Mouse (Mus musculus): Measurements from ENCODE around the gene Il17rb. TPM values are rescaled to one million over a fixed set of nuclear protein-coding genes. Genes with fewer than 3 reads are reported as not detected.

The Il17rb gene
- polyA plus RNA-seq, 1 experiment from 2014 or later: 0.96 TPM

DNA sequence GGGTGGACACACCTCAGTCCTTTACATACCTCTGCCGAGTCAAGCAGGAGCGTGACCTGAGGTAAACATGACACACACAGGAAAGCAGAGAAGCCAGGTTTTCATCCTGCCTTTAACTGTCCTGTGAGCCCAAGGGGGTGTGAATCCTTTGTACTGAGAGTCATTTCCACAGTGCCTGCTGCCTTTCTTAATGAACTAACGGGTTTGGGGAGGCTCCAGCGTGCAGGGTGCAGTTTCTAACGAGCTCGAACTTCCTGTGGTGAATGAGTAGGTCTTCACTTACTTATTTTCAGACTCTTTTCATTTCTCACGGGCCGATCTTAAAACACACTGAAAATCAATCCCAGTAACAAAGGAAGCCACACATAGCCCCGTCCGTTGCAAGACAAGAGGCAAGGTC, 5.8 kb upstream of the Il17rb start:
- H3K9ac ChIP-seq (replicated peaks): no peak overlapping the region
- H3K4me3 ChIP-seq (replicated peaks): no peak overlapping the region
- H3K4me2 ChIP-seq: no peak overlapping the region
- WGBS: 56% methylated on average over 10 of the region's 10 CpGs
- no peak overlapping the region for H3K27ac ChIP-seq (replicated peaks)
- ATAC-seq (ENCODE audit: low FRiP score): no peak
- H3K9me3 ChIP-seq (replicated peaks): no peaks in the 10 kb centered on the region
- H3K4me1 ChIP-seq: 0 out of 2 replicates have a peak, but pooled peaks cover 4% of the 10 kb centered on the region
- H3K27me3 ChIP-seq (replicated peaks): peaks cover 10% of the 10 kb centered on the region; the same call in 1 of the 2 replicates
- H3K36me3 ChIP-seq: no peaks in the 10 kb centered on the region

DNA sequence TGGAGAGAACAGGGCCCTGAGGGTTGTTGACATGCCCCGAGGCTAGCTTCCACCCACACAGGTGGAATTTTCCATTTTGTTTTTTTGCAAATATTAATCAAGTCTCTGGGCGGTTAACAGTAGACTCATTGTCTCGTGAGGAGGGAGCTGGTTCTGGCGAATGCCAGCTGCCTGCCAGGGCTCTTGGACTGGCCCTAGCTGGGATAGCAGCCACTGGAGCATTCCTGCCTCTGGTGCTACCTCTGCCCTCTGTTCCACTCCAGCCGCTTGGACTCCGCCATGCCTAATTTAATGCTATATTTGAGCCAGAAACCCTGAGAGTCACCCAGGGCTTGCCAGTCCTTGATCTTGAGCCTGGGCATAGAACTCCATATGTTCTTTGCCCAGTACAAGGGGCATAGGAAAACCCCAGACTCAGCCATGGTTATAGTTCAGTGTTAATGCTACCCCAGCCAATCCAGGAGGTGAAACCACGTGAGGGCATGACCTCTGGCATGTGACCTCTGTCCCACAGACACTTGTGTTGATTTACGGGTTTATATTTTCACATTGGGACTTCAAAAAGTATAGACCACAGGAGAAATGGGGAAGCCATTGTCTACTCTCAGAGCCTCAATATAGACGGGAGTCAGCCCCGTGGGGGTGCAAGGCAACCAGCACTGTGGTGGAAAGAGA, 3.3 kb upstream of the Il17rb start:
- Histone ChIP-seq H3K27ac (replicated peaks) (no peak overlapping the region), H3K4me2 (no peak overlapping the region), H3K9me3 (replicated peaks) (no peaks in the 10 kb centered on the region), H3K27me3 (replicated peaks) (peaks cover 21% of the 10 kb centered on the region), H3K4me1 (peaks cover 16% of the 10 kb centered on the region), H3K9ac (replicated peaks) (no peak overlapping the region), H3K4me3 (replicated peaks) (no peak overlapping the region), H3K36me3 (no peaks in the 10 kb centered on the region)
- ATAC-seq (ENCODE audit: low FRiP score): no peak
- 77% methylated on average over 10 of the region's 10 CpGs for WGBS

DNA sequence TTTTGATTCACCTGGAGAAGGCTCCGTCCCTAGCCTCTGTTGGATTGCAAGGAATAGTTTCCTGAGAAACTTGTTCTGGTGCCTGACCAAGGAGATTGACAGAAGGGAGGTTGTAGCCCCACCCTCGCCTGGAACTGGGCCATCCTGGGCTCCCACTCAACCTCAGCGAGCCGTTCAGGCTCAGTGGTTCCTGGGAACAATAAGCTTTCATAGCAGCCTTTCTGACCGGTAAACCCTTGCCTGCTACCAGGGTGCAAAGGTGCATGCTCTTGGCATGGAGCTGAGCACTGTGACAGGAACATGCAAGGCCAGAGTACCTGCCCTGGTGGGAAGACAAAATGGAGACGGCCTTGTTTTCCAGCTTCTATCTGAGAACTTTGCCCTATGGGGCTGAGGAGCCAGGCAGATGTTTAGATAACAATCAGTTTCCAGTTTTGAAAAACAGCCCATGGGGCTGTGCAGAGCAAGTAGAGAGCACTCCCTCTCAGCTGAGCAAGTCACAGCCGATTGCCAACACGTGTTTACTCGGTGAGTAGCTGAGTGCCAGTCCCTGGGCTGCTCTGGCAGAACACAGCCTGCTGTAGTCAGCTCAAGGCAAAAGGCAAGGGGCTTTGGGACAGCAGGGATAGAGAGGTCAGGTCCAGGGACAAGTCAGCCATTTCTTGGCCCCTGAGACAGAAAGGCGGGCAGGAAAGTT, 1.3 kb upstream of the Il17rb start:
- H3K27ac ChIP-seq (replicated peaks): no peak overlapping the region
- H3K36me3 ChIP-seq: no peaks in the 10 kb centered on the region
- no peak overlapping the region for H3K9ac ChIP-seq (replicated peaks)
- WGBS: 77% methylated on average over 10 of the region's 10 CpGs
- no peak overlapping the region for H3K4me2 ChIP-seq
- no peak overlapping the region for H3K4me3 ChIP-seq (replicated peaks)
- ATAC-seq (ENCODE audit: low FRiP score): no peak
- H3K27me3 ChIP-seq (replicated peaks): peaks cover 21% of the 10 kb centered on the region
- peaks cover 16% of the 10 kb centered on the region for H3K4me1 ChIP-seq
- H3K9me3 ChIP-seq (replicated peaks): no peaks in the 10 kb centered on the region

DNA sequence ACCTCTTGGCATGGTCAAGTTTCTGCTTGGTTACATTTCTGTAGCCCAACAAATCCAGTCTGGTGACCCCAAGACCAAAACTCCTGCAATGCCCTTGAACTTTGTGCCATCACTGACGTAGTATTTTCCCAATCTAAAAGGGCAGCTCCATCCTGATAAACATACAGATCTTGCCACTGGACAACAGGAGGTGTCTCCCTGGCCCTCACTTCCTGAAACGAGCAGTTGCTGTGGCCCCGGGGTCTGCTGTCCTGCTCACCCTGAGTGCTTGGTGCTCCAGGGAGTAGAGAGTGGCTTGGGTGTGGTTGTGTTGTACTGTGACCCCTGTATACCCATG, 9.3 kb downstream of the Il17rb start:
- H3K9me3 ChIP-seq (replicated peaks): no peaks in the 10 kb centered on the region
- H3K4me2 ChIP-seq: no peak overlapping the region
- no peak overlapping the region for H3K4me3 ChIP-seq (replicated peaks)
- no peaks in the 10 kb centered on the region for H3K27me3 ChIP-seq (replicated peaks)
- H3K36me3 ChIP-seq: peaks cover 29% of the 10 kb centered on the region
- H3K9ac ChIP-seq (replicated peaks): no peak overlapping the region
- no peak for ATAC-seq (ENCODE audit: low FRiP score)
- no peak overlapping the region for H3K27ac ChIP-seq (replicated peaks)
- 84% methylated on average over 3 of the region's 3 CpGs for WGBS
- H3K4me1 ChIP-seq: no peaks in the 10 kb centered on the region

DNA sequence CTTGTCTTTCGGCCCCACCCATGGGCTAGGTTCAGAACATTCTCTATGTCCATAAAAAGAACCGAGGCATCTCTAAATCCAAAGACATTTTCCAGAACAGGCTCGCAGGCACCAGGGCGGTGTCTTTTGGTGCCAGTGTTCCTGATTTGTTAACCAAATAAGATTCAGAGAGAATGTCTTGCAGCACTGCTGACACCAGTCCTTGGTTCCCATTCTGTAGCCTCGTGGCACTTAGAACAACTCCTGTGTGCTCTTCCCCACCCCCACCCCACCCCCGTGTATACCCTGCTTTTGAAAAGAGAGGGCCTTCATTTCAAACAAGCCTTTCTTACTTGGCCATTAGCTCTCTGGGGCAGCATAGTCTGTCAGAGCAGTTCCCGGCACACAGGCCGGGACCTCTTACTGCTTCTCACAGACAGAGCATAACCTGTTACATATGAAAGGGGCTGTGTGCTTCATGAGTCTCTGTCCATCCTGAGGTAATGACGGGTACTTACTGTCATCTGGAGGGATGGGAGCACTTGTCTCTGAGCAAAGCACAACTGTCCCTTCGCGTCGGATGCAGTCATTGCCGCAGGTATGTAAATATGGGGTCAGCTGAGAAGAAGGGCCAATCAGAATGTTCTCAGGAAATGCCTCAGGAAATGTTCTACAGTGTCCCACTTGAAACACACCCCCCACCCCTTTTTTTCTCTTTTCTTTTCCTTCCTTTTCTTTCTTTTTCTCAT, 9.8 kb downstream of the Il17rb start:
- no peak overlapping the region for H3K27ac ChIP-seq (replicated peaks)
- ATAC-seq (ENCODE audit: low FRiP score): peak; percentile 12; the same call in 1 of the 2 replicates

DNA sequence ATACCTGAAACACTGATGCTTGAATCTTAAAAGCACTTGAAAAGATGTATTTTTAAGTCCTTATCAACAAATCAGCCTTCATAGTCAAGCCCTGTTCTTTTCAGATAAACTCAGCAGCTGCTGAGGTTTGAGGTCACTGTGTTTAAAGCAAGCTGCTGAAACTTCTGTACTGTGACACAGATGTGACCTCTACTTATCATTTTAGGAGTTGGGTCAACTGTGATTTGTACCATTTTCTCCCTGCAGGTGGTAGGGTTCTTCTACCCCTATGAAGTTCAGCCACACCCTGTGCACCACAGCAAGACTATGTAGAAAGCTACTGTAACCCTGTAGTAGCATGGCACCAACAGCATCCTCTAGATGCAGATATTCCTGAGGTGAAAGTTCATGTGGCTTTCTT, 11.4 kb downstream of the Il17rb start:
- no peaks in the 10 kb centered on the region for H3K27me3 ChIP-seq (replicated peaks)
- no peak overlapping the region for H3K27ac ChIP-seq (replicated peaks)
- no peaks in the 10 kb centered on the region for H3K9me3 ChIP-seq (replicated peaks)
- H3K36me3 ChIP-seq: peaks cover 50% of the 10 kb centered on the region
- no peaks in the 10 kb centered on the region for H3K4me1 ChIP-seq
- no peak overlapping the region for H3K4me2 ChIP-seq
- no peak overlapping the region for H3K4me3 ChIP-seq (replicated peaks)
- H3K9ac ChIP-seq (replicated peaks): no peak overlapping the region
- ATAC-seq (ENCODE audit: low FRiP score): no peak

More for the DNA sequence above, 9.8 kb downstream of the Il17rb start:
- H3K4me1 ChIP-seq: no peaks in the 10 kb centered on the region
- no peak overlapping the region for H3K4me2 ChIP-seq
- H3K27me3 ChIP-seq (replicated peaks): no peaks in the 10 kb centered on the region
- H3K4me3 ChIP-seq (replicated peaks): no peak overlapping the region
- 75% methylated on average over 13 of the region's 13 CpGs for WGBS
- peaks cover 34% of the 10 kb centered on the region for H3K36me3 ChIP-seq
- H3K9me3 ChIP-seq (replicated peaks): no peaks in the 10 kb centered on the region
- no peak overlapping the region for H3K9ac ChIP-seq (replicated peaks)

DNA sequence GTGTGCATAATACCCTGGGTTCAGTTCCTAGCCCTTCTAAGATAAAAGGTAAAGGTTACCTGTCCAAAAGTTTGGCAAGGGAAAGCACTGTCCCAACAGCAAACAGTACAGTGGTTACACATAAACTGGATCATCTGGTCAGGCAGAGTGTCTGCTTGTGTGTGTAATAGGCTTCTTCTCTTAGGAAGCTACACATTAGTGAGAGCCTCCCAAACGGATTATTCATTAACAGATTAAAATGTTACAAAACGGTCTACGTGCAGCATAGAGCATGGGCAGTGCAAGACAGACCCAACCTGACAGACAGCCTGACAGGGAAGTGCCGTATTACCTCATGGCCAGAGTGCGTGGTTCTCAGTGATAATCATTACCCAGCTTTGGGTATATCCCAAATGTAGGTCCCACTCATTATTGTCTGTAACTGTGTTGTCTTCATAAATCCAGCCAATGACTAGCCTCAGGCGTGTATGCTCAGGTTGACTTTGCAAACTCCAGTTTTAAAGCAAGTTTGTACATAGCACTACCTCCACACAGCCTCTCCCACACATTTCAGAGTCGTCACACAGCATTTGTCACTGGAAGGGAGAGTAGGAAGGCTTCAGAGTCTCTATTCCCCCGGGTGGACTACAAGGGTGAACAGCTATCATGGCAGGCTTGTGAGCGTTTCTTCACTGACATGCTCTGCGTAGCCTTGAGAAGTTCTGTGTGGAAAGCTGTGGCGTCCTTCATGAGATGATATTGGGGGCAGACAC, 12.5 kb downstream of the Il17rb start:
- WGBS: 94% methylated on average over 11 of the region's 11 CpGs
- peaks cover 62% of the 10 kb centered on the region for H3K36me3 ChIP-seq

DNA sequence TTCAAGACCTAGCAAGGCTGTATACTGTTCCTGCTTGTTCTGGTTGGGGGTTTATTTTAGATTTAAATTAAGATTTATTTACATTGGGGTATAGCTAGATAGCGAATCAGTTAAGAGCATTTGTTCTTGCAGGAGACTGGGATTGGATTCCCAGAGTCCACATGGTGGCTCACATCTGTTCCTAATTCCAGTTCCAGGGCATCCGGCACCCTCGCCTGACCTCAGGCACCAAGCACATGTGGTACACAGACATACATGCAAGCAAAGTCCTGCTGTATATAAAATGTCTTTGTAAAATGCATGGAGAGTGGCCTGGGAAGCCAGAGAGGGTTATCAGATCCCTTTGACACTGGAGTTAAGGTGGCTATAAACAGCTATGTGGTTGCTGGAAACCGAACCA, 13.7 kb downstream of the Il17rb start:
- peaks cover 74% of the 10 kb centered on the region for H3K36me3 ChIP-seq
- no peaks in the 10 kb centered on the region for H3K27me3 ChIP-seq (replicated peaks)
- no peak overlapping the region for H3K4me2 ChIP-seq
- H3K9ac ChIP-seq (replicated peaks): no peak overlapping the region
- H3K27ac ChIP-seq (replicated peaks): no peak overlapping the region
- H3K4me1 ChIP-seq: no peaks in the 10 kb centered on the region
- no peak for ATAC-seq (ENCODE audit: low FRiP score)
- 94% methylated on average over 4 of the region's 4 CpGs for WGBS
- no peaks in the 10 kb centered on the region for H3K9me3 ChIP-seq (replicated peaks)
- no peak overlapping the region for H3K4me3 ChIP-seq (replicated peaks)

More for the DNA sequence above, 12.5 kb downstream of the Il17rb start:
- no peaks in the 10 kb centered on the region for H3K9me3 ChIP-seq (replicated peaks)
- H3K4me2 ChIP-seq: no peak overlapping the region
- no peak for ATAC-seq (ENCODE audit: low FRiP score)
- no peaks in the 10 kb centered on the region for H3K27me3 ChIP-seq (replicated peaks)
- no peak overlapping the region for H3K9ac ChIP-seq (replicated peaks)
- H3K4me3 ChIP-seq (replicated peaks): no peak overlapping the region
- no peaks in the 10 kb centered on the region for H3K4me1 ChIP-seq
- no peak overlapping the region for H3K27ac ChIP-seq (replicated peaks)

DNA sequence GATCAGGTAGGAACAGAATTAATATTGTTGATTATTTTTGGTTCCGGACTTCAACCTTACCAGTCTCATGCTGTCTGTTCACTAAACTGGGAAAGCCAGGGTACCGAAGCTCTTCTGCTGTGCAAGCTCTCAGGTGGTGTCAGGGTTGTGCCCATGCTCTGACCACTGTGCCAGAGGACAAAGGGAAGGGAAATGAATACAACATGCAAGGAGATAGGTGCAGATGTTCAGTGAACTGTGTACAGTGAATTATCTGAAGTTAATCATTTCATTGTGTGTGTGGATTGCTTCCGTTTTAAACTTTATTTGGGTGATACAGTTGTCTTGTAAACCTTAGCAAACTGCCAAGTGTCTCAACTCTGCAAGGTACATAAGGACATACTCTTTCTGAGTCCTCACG, 20.4 kb downstream of the Il17rb start:
- H3K4me3 ChIP-seq (replicated peaks): no peak overlapping the region
- no peaks in the 10 kb centered on the region for H3K9me3 ChIP-seq (replicated peaks)
- H3K27ac ChIP-seq (replicated peaks): no peak overlapping the region
- no peaks in the 10 kb centered on the region for H3K4me1 ChIP-seq
- peaks cover 100% of the 10 kb centered on the region for H3K36me3 ChIP-seq
- no peak overlapping the region for H3K9ac ChIP-seq (replicated peaks)
- WGBS: 95% methylated on average over 4 of the region's 4 CpGs
- no peak overlapping the region for H3K4me2 ChIP-seq
- no peaks in the 10 kb centered on the region for H3K27me3 ChIP-seq (replicated peaks)
- no peak for ATAC-seq (ENCODE audit: low FRiP score)

DNA sequence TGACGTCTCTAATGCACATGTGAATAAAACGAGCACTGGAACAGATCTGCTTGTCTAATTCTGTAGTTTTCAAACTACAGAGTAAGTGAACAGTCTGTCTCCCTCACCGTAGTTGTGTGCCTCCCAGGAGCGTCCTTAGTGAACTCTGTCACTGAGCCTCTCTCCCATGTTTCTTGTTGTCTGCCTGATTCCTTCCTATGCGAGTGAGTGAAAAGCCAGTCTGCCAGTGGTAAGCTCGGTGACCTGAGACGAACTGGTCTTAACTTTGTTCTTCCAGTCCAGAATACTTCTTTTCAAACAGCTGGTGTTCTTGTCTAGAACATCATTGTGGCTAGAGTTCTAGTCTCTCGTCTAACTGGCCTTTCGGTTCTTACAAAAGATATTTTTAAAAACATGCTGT, 21.0 kb downstream of the Il17rb start:
- H3K4me2 ChIP-seq: no peak overlapping the region
- WGBS: 95% methylated on average over 9 of the region's 9 CpGs
- no peak overlapping the region for H3K4me3 ChIP-seq (replicated peaks)
- H3K4me1 ChIP-seq: no peaks in the 10 kb centered on the region
- no peak overlapping the region for H3K9ac ChIP-seq (replicated peaks)
- H3K27me3 ChIP-seq (replicated peaks): no peaks in the 10 kb centered on the region
- H3K27ac ChIP-seq (replicated peaks): no peak overlapping the region
- H3K36me3 ChIP-seq: peaks cover 100% of the 10 kb centered on the region
- H3K9me3 ChIP-seq (replicated peaks): no peaks in the 10 kb centered on the region
- ATAC-seq (ENCODE audit: low FRiP score): no peak

DNA sequence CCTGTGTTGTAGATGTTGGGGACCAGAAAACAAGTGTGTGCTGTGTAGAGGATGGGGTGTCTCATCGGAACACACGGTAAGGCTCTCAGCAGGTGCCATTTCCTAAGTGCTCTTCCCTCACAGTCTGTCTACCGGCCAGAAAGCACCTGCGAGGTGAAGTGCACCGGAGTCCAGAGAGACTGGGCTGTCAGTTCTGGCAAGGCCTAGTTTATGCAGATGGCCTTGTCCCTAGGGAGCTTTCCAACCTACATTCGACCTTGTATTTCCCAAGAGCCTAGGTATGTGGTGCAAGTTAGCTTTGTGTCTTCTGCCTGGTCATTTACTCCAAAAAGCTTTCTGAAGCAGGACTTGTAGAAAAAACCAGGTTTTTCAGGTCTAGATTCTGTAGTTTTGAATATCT, 21.4 kb downstream of the Il17rb start:
- Histone ChIP-seq H3K27me3 (replicated peaks) (no peaks in the 10 kb centered on the region), H3K4me3 (replicated peaks) (no peak overlapping the region), H3K9ac (replicated peaks) (no peak overlapping the region), H3K4me1 (no peaks in the 10 kb centered on the region), H3K9me3 (replicated peaks) (no peaks in the 10 kb centered on the region), H3K27ac (replicated peaks) (no peak overlapping the region), H3K4me2 (no peak overlapping the region), H3K36me3 (peaks cover 100% of the 10 kb centered on the region)
- 93% methylated on average over 6 of the region's 6 CpGs for WGBS
- ATAC-seq (ENCODE audit: low FRiP score): no peak

Data from neural tube, embryonic 15.5 days (tissue).